Mouse (Mus musculus) hindbrain, embryonic 12.5 days (tissue): ENCODE results near the gene Nox4. TPM values are rescaled to one million over a fixed set of nuclear protein-coding genes. Genes with fewer than 3 reads are reported as not detected.

ENCODE experiments used
- ATAC-seq: fragments of 200-750 bp; cut with Nextera tagmentation; 2 replicates; pipeline ENCODE4 v1.8.0; 2017; ENCODE audit warnings: moderate TSS enrichment; ENCODE audit not compliant: low FRiP score
- H3K27ac ChIP-seq: fragments of 300-500 bp; sonication (generic); 2 replicates; pipeline ENCODE4 v1.5.1; 2016; ENCODE audit warnings: mild to moderate bottlenecking
- H3K27me3 ChIP-seq: fragments of 300-500 bp; sonication (generic); 2 replicates; pipeline ENCODE4 v1.6.1; 2016; ENCODE audit warnings: mild to moderate bottlenecking
- H3K36me3 ChIP-seq: fragments of 300-500 bp; sonication (generic); 2 replicates; pipeline ENCODE4 v1.6.1; 2016; ENCODE audit warnings: mild to moderate bottlenecking
- H3K4me1 ChIP-seq: fragments of 300-500 bp; sonication (generic); 2 replicates; pipeline ENCODE4 v1.6.1; 2016
- H3K4me2 ChIP-seq: fragments of 300-500 bp; sonication (generic); replicated peaks from 2 replicates; pipeline ENCODE4 v1.6.1; 2016; ENCODE audit warnings: mild to moderate bottlenecking
- H3K4me3 ChIP-seq: fragments of 300-500 bp; sonication (generic); 2 replicates; pipeline ENCODE4 v1.5.1; 2016; ENCODE audit warnings: mild to moderate bottlenecking
- H3K9ac ChIP-seq: fragments of 300-500 bp; sonication (generic); 2 replicates; pipeline ENCODE4 v1.6.1; 2016; ENCODE audit warnings: mild to moderate bottlenecking, moderate library complexity
- H3K9me3 ChIP-seq: fragments of 300-500 bp; sonication (generic); replicated peaks from 2 replicates; pipeline ENCODE4 v1.6.1; 2016; ENCODE audit warnings: mild to moderate bottlenecking
- WGBS: fragments of 180-500 bp; shearing (Covaris S2); methylation state at CpG from one replicate; pipeline ENCODE4 v1.1.7; 2016; 5-methylcytosine and 5-hydroxymethylcytosine counted together
- polyA plus RNA-seq: library from polyadenylated mRNA; unstranded; fragments of >200 nt; fragmentation: Nextera tagmentation; extraction: Ambion mirVana; gene quantifications from 2 replicates; pipeline ENCODE4 v1.2.1, GENCODE M21; 2016

The Nox4 gene
- polyA plus RNA-seq, 1 experiment from 2014 or later, result 3.7 TPM

DNA sequence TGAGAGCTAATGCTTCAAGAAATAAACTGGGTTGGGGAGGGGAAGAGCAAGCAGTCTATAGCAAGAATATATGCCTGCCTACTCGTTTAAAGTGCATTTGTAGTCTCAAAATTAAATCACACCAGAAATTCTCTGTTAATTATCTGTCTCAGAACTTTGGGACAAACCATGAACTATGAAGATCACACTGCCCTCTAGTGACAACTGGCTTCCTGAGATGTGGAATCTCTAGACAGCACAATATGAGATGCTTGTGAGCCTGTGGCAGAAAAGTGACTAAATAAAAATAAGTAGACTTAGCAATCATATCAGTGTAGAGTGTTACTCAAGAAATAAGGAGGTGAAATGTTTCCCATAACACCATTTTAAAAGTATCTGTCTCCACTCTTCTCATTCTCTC lies 31.3 kb downstream of the Nox4 start:
- Histone ChIP-seq H3K4me1 (no peaks in the 10 kb centered on the region), H3K27ac (no peak overlapping the region), H3K9ac (no peak overlapping the region), H3K27me3 (no peaks in the 10 kb centered on the region), H3K9me3 (no peaks in the 10 kb centered on the region), H3K4me3 (no peak overlapping the region), H3K4me2 (no peak overlapping the region), H3K36me3 (no peaks in the 10 kb centered on the region)
- ATAC-seq, result no peak
- 4% methylated on average over 1 of the region's 1 CpGs for WGBS

DNA sequence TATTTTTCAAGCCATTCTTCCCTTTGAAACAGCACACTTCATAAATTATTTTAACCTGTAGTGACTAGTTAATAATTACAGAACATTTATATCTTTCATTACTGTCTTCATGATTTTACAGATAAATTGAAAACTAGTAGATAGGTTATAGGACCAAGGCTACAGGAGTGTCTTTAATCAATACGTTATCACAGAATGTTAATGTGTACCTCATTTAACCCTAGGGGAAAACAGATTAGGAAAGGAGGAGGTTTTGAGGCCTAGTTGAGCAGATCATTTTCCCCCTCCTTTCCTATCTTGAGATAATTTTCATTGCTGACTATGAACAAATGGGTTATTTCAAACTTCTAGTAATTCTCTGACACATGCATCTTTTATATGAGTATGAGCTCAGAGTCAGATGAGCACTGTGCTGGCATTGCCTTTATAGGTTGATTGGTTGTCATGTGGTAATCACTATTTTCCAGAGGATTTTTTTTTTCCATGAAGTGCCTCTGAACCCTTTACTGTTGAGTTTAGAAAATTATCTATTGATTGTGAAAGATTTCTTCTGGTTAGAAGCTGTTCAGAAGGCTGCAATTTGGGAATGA lies 57.9 kb downstream of the Nox4 start:
- no peak overlapping the region for H3K4me3 ChIP-seq
- H3K36me3 ChIP-seq, result no peaks in the 10 kb centered on the region
- no peaks in the 10 kb centered on the region for H3K27me3 ChIP-seq
- H3K4me2 ChIP-seq, result no peak overlapping the region
- ATAC-seq, result no peak
- no peaks in the 10 kb centered on the region for H3K9me3 ChIP-seq
- no peak overlapping the region for H3K27ac ChIP-seq
- no peaks in the 10 kb centered on the region for H3K4me1 ChIP-seq
- WGBS, result 90% methylated on average over 1 of the region's 1 CpGs
- H3K9ac ChIP-seq, result no peak overlapping the region

DNA sequence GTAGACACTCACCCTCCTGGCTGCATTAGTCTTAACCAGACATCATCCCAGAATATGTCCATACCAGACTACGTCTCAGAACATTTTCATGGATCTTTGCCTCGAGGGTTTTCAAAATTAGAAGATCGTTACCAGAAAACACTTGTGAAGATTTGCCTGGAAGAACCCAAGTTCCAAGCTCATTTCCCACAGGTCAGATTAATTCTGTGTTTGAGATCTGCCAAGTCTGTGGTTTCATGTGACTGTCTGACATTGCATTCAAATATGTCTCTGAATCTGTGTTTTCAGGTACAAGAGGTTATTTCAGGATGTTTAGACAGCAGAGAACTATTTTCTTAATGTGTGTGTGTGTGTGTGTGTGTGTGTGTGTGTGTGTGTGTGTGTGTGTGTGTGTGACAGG lies 75.7 kb downstream of the Nox4 start:
- Histone ChIP-seq H3K9me3 (no peaks in the 10 kb centered on the region), H3K9ac (no peak overlapping the region), H3K4me1 (no peaks in the 10 kb centered on the region), H3K27me3 (no peaks in the 10 kb centered on the region), H3K4me2 (no peak overlapping the region), H3K4me3 (no peak overlapping the region), H3K27ac (no peak overlapping the region), H3K36me3 (no peaks in the 10 kb centered on the region)
- WGBS, result 85% methylated on average over 3 of the region's 3 CpGs
- ATAC-seq, result no peak

DNA sequence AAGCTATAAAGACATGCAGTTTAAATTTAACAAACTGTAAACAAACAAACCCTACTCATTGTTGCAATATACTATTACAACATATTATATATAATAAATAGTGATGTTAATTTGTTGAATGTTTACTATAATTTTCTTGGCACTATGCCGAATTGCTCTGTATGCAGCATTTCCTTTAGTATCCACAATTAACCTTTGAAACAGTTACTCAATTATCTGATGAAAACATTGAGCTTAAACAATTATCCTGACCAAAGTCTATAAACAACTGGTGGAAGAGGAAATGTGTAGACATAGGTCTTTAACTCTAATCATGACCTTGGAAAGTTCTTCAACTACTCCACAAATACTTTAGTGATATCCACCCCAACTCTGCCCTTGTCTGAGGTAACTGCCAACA lies 76.2 kb downstream of the Nox4 start:
- no peak for ATAC-seq
- H3K9me3 ChIP-seq, result no peaks in the 10 kb centered on the region
- WGBS, result 95% methylated on average over 1 of the region's 1 CpGs
- no peak overlapping the region for H3K9ac ChIP-seq
- H3K27me3 ChIP-seq, result no peaks in the 10 kb centered on the region
- H3K4me3 ChIP-seq, result no peak overlapping the region
- H3K27ac ChIP-seq, result no peak overlapping the region
- no peaks in the 10 kb centered on the region for H3K4me1 ChIP-seq
- no peaks in the 10 kb centered on the region for H3K36me3 ChIP-seq
- H3K4me2 ChIP-seq, result no peak overlapping the region

DNA sequence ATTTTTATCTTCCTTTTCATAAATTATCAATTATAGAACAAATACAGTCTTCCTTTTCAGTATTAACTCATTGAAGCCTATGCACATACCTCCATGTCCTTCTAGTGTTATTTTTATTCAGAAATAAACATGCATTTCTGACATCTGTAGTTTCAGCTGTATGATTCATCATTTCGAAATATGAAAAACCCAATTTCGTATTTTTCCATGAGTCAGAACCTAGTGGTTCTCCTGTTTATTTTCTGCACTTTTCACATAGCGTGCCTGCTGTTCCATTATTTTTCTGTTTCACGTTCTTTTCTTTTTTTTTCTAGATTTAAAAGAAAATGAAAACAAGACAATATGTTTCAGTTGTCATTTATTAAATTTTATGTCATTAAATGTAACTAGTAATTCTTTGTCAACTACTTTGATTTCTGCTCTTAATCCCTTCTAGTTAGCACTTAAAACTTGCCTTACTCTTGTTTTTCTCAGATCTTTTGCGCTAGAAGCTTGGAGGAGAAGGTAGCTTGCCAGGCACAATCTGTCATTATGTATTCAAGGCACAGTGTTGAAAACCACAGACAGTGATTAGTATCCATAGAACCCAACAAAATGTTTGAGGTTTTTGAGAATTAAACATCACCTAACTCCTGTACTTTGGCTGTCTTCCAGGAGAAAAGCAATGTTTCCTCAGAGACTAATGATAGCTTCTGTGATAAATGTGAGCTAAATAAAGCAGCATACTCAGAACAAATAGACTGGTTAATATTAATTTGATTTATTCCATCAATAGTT lies 85.1 kb downstream of the Nox4 start:
- 91% methylated on average over 5 of the region's 5 CpGs for WGBS
- Histone ChIP-seq H3K4me3 (no peak overlapping the region), H3K9ac (no peak overlapping the region)

DNA sequence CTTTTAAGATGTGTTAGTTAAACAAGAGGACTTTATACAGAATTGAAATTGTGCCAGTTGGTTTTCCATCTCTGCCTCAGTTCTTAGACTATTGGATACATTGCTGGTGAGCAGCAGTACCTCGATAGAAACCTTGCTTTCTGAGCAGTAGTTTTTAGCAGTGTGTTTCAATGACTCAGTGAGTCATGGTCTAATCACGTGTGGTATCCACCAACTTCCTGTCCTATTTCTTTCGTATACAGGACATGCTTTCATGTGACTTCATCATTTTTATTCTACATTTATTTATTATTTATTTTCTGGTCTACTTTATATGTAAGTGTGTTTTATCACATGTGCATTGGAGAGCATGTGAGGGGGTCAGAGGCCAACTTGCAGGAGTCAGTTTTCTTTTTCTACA lies 99.7 kb downstream of the Nox4 start:
- Histone ChIP-seq H3K4me1 (no peaks in the 10 kb centered on the region), H3K36me3 (no peaks in the 10 kb centered on the region), H3K4me3 (no peak overlapping the region), H3K27me3 (no peaks in the 10 kb centered on the region), H3K4me2 (no peak overlapping the region), H3K9ac (no peak overlapping the region), H3K27ac (no peak overlapping the region), H3K9me3 (no peaks in the 10 kb centered on the region)
- ATAC-seq, result no peak
- 85% methylated on average over 3 of the region's 3 CpGs for WGBS

More for the DNA sequence above, 85.1 kb downstream of the Nox4 start:
- Histone ChIP-seq H3K9me3 (no peaks in the 10 kb centered on the region), H3K27ac (no peak overlapping the region), H3K4me2 (no peak overlapping the region), H3K27me3 (no peaks in the 10 kb centered on the region), H3K36me3 (no peaks in the 10 kb centered on the region), H3K4me1 (no peaks in the 10 kb centered on the region)
- ATAC-seq, result no peak

DNA sequence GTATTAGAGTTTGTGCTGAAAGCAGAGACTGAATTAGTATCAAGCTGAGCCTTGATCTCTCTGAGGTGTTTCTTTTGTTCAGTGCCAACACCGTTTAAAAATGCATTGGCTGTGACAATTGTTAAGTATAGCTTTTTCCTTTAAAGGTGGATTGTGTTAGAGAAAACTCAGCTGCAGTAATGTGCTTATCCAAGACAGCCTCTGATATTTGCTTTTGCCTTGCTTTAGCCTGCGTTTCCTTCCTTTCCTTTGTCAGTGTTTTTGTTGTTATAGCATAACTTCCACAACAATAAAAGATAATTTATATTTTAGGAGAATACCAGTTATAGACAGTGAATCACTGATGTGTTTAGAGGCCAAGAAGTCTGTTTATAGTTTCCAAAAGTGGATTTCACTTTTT lies 106.9 kb downstream of the Nox4 start:
- no peak for ATAC-seq
- H3K9ac ChIP-seq, result no peak overlapping the region
- no peaks in the 10 kb centered on the region for H3K4me1 ChIP-seq
- H3K27me3 ChIP-seq, result no peaks in the 10 kb centered on the region
- no peaks in the 10 kb centered on the region for H3K36me3 ChIP-seq
- 41% methylated on average over 2 of the region's 2 CpGs for WGBS
- no peak overlapping the region for H3K4me3 ChIP-seq
- H3K9me3 ChIP-seq, result no peaks in the 10 kb centered on the region
- H3K4me2 ChIP-seq, result no peak overlapping the region
- H3K27ac ChIP-seq, result no peak overlapping the region

DNA sequence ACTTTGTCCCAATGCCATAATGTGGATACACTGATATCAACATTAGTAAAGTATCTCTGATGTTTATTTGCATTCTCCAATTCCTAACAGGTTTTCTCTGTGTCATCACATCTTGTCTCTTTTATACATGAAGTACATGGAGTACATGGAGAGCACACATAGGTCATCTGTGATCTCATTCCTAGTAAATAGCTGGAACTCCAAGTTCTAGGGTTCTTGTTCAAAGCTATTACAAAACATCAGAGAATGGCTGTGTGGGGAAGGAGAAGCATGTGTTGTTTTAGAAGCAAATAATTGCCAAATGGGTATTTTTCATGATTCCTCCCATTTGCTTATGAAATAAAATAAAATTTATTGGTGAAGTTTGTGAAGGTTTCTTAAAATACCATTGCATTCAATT lies 121.9 kb downstream of the Nox4 start:
- Histone ChIP-seq H3K4me2 (no peak overlapping the region), H3K27ac (no peak overlapping the region), H3K9me3 (no peaks in the 10 kb centered on the region), H3K4me3 (no peak overlapping the region), H3K4me1 (no peaks in the 10 kb centered on the region), H3K27me3 (no peaks in the 10 kb centered on the region), H3K9ac (no peak overlapping the region), H3K36me3 (no peaks in the 10 kb centered on the region)
- no peak for ATAC-seq

DNA sequence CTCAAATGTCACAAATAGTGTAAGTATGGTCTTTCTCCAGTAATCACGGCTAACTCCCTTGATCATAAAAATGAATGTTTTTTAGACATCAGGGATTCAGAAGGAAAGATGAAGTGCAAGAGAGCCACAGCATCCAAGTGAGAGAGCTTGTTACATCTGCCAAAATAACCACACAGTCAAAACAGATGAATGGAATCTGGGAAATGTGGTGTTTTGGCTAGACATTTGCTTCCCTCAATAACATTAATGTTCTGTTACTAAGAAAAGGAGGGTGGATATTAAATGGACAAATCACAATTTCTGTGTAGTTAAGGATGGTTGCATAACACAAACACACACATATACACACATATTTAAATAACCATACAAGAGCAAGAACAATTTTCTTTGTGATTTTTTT lies 123.2 kb downstream of the Nox4 start:
- Histone ChIP-seq H3K4me3 (no peak overlapping the region), H3K27me3 (no peaks in the 10 kb centered on the region), H3K4me2 (no peak overlapping the region), H3K36me3 (no peaks in the 10 kb centered on the region), H3K9ac (no peak overlapping the region), H3K4me1 (no peaks in the 10 kb centered on the region), H3K9me3 (no peaks in the 10 kb centered on the region), H3K27ac (no peak overlapping the region)
- no peak for ATAC-seq
- WGBS, result 88% methylated on average over 1 of the region's 1 CpGs

DNA sequence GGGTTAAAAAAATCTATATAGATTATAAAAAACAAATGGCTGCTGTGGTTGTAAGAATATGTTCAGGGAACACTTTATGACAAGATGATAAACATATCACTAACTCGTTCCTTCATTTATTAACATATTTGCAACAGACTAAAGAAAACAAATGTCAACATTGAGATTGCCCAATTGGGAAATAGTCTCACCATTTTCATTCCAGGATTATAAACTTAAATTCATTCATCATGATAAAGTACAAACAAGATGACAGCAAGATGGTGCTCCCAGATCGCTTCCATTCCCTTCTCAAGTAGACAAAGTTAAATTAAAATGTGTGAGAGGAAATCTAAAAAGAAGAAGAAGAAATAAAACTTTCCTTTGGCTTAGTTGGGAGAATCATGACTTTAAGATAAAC lies 124.9 kb downstream of the Nox4 start:
- H3K27ac ChIP-seq, result no peak overlapping the region
- no peak overlapping the region for H3K4me2 ChIP-seq
- 83% methylated on average over 2 of the region's 2 CpGs for WGBS
- no peaks in the 10 kb centered on the region for H3K36me3 ChIP-seq
- no peak overlapping the region for H3K4me3 ChIP-seq
- no peaks in the 10 kb centered on the region for H3K27me3 ChIP-seq
- ATAC-seq, result no peak
- no peak overlapping the region for H3K9ac ChIP-seq
- no peaks in the 10 kb centered on the region for H3K4me1 ChIP-seq
- no peaks in the 10 kb centered on the region for H3K9me3 ChIP-seq

DNA sequence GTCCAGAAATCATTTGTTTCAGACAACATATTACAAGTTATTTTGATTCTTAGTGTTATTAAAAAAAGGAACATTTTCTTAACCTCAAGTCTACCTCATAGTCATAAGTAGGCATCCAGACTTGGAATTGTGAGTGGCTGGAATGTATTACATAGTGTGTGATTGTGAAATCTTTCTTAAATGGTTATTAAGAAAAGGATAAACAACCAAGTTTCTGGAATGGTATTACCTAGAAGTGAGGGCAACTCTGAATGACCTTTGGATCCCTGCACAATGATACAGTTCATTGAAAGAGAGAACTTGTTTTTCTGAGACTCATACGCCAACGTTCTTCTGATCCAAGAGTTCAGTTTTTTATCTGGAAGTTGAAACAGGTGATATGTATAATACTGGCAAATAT lies 125.4 kb downstream of the Nox4 start:
- Histone ChIP-seq H3K4me3 (no peak overlapping the region), H3K36me3 (no peaks in the 10 kb centered on the region), H3K9ac (no peak overlapping the region), H3K4me2 (no peak overlapping the region), H3K27ac (no peak overlapping the region), H3K4me1 (no peaks in the 10 kb centered on the region), H3K9me3 (no peaks in the 10 kb centered on the region), H3K27me3 (no peaks in the 10 kb centered on the region)
- ATAC-seq, result no peak
- WGBS, result 93% methylated on average over 2 of the region's 2 CpGs

DNA sequence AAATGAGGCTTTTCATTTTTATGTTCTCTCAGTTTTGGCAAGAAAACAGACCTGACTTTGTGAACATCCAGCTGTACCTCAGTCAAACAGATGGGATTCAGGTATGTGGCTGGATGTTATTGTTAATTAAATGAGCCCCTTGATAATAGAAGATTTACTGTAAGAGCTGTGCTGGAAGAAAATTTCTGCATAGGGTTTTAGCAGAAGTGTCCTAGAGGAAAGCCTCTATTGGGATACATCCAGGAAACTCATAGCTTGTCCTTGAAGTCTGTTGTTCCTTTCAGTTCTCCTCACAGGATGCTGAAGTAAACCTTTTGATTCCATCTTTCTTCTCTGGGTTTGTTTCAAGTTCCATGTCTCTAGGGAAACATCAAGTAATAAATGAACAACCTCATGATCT lies 128.4 kb downstream of the Nox4 start:
- Histone ChIP-seq H3K36me3 (no peaks in the 10 kb centered on the region), H3K4me3 (no peak overlapping the region), H3K4me1 (no peaks in the 10 kb centered on the region), H3K27ac (no peak overlapping the region), H3K27me3 (no peaks in the 10 kb centered on the region), H3K9ac (no peak overlapping the region), H3K4me2 (no peak overlapping the region), H3K9me3 (no peaks in the 10 kb centered on the region)
- no peak for ATAC-seq

DNA sequence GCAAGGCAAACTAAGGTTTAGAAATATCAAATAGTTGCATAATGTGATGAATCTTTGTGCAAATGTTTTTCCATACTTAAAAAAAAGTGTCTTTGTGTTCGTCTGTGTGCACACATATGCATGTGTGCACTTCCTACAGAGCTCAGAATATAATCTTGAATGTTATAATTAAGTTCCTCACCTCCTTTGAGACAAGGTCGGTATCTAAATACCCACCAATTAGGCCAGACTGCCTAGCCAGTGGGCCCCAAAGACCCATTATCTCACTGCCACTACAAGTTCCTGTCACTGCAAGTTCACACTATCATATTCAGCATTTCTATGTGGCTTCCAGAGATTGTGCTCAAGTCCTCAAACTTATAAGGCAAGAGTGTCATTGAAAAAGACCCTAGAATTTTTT lies 129.0 kb downstream of the Nox4 start:
- Histone ChIP-seq H3K4me3 (no peak overlapping the region), H3K4me1 (no peaks in the 10 kb centered on the region), H3K27ac (no peak overlapping the region), H3K9me3 (no peaks in the 10 kb centered on the region), H3K4me2 (no peak overlapping the region), H3K27me3 (no peaks in the 10 kb centered on the region), H3K9ac (no peak overlapping the region), H3K36me3 (no peaks in the 10 kb centered on the region)
- no peak for ATAC-seq
- WGBS, result 70% methylated on average over 2 of the region's 2 CpGs
